Comparison of ENCODE assay signal across 7 mouse cellular contexts in the genomic region with DNA sequence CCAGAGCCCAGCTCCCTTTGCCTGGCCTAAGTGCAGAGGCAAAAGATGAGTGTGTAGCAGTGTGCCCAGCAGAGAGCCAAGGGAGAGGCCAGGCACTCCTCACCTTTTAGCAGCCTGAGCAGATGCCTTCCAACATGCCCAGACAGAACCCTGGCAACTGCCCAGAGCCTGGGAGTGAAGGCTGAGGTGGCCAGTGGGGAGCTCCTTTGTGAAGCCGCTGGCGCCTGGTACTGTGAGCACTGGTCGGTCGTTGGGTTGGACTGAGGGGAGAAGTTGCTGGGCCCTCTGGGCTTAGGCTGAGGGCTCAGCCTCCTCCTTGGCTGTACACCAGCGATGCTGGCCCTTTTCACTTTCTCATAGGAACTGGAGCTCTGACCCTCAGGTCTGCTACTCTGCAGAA. TPM values are rescaled to one million over a fixed set of nuclear protein-coding genes. Genes with fewer than 3 reads are reported as not detected.
A peak's percentile ranks its signal among the peaks of the same experiment; 100 is the strongest.
DNase-seq lines count a peak whose midpoint lies in the region; ATAC-seq and TF ChIP-seq lines count a peak whose summit lies in the region.

No protein-coding gene starts in this region.

- ATAC-seq in liver, postnatal 0 days, result no peak

- H3K36me3 ChIP-seq in liver, postnatal 0 days (replicated peaks; ENCODE audit: insufficient read depth, low read length), result no peaks in the 10 kb centered on the region

- no peaks in the 10 kb centered on the region for H3K9me3 ChIP-seq in liver, postnatal 0 days (ENCODE audit: low read length)

- intact Hi-C loops in heart, postnatal 14 days (cut with DNase I), result no loop called here

- peak; percentile 23 for DNase-seq in MN1 (ENCODE audit: low spot score)
- peak; percentile 39 to 47 for DNase-seq in adrenal gland, adult 18-20 months (ENCODE audit: low spot score in 2 of 2)
- peak; percentile 50 for DNase-seq in fat pad, adult 2 months (ENCODE audit: extremely low read depth, low read depth, low spot score)
- peak; percentile 63 to 74 for DNase-seq in heart, postnatal 14 days
- DNase-seq in layer of hippocampus, postnatal 36 days, result peak; percentile 21 to 26
- DNase-seq in right cerebral cortex, postnatal 4 days, result peak; percentile 45
- DNase-seq in liver, postnatal 0 days, result no peak

- no peak for TF ChIP-seq EP300 in liver, postnatal 0 days (IDR thresholded peaks at IDR 0.05; ENCODE audit: low read depth)

- TF ChIP-seq CTCF in liver, postnatal 0 days (IDR thresholded peaks at IDR 0.05; ENCODE audit: low read depth), result no peak

- no peak overlapping the region for H3K27ac ChIP-seq in liver, postnatal 0 days (ENCODE audit: low read depth)

- H3K4me2 ChIP-seq in liver, postnatal 0 days (ENCODE audit: low read depth, low read length), result no peak overlapping the region

- H3K9ac ChIP-seq in liver, postnatal 0 days (replicated peaks), result no peak overlapping the region

- H3K4me3 ChIP-seq in liver, postnatal 0 days (ENCODE audit: low read depth, low read length), result no peak overlapping the region

- WGBS in liver, postnatal 0 days (ENCODE audit: insufficient replicate concordance), result 66% methylated on average over 5 of the region's 5 CpGs

- H3K27me3 ChIP-seq in liver, postnatal 0 days (ENCODE audit: insufficient read depth, low read length), result no peaks in the 10 kb centered on the region

- peaks cover 9% of the 10 kb centered on the region for H3K4me1 ChIP-seq in liver, postnatal 0 days (ENCODE audit: insufficient read depth)

RNA-seq across cellular contexts. Expression of a gene that starts 5.1 kb away (rescaled TPM):
- 100 to 1,000 TPM; 578 to 580 TPM for total RNA-seq in adrenal gland, adult 18-20 months (2021)
- total RNA-seq in heart, postnatal 14 days (2021), result 100 to 1,000 TPM; 325 to 358 TPM
- 100 to 1,000 TPM; 211 to 225 TPM for total RNA-seq in layer of hippocampus, postnatal 36 days (2021)
- 125 and 128 TPM in 2 replicates for polyA plus RNA-seq in liver, postnatal 0 days (2015; fragmentation: Nextera tagmentation; extraction: Ambion mirVana)

RNA-seq across cellular contexts. Expression of a gene that starts 31.4 kb away (rescaled TPM):
- total RNA-seq in adrenal gland, adult 18-20 months (2021), result not detected
- not detected for total RNA-seq in heart, postnatal 14 days (2021)
- not detected for total RNA-seq in layer of hippocampus, postnatal 36 days (2021)
- not detected in 2 replicates for polyA plus RNA-seq in liver, postnatal 0 days (2015; fragmentation: Nextera tagmentation; extraction: Ambion mirVana)

RNA-seq across cellular contexts. Expression of a gene that starts 57.3 kb away (rescaled TPM):
- 10 to 100 TPM; 12.6 to 14.7 TPM for total RNA-seq in adrenal gland, adult 18-20 months (2021)
- total RNA-seq in heart, postnatal 14 days (2021), result 10 to 100 TPM; 11.9 to 12.5 TPM
- 10 to 100 TPM; 43.8 to 44.5 TPM for total RNA-seq in layer of hippocampus, postnatal 36 days (2021)
- 1.1 and 1.4 TPM in 2 replicates for polyA plus RNA-seq in liver, postnatal 0 days (2015; fragmentation: Nextera tagmentation; extraction: Ambion mirVana)
